Mouse (Mus musculus) neural tube, embryonic 12.5 days (tissue): ENCODE results near the gene Adgrl3. TPM values are rescaled to one million over a fixed set of nuclear protein-coding genes. Genes with fewer than 3 reads are reported as not detected.

Source experiments
- ATAC-seq: fragments of 200-750 bp; cut with Nextera tagmentation; 2 replicates; pipeline ENCODE4 v1.8.0; 2017; ENCODE audit warnings: low read depth, mild to moderate bottlenecking, moderate TSS enrichment, moderate library complexity; ENCODE audit not compliant: low FRiP score
- H3K27ac ChIP-seq: fragments of 300-500 bp; sonication (generic); 2 replicates; pipeline ENCODE4 v1.5.1; 2016
- H3K27me3 ChIP-seq: fragments of 300-500 bp; sonication (generic); replicated peaks from 2 replicates; pipeline ENCODE4 v1.6.1; 2016; ENCODE audit warnings: mild to moderate bottlenecking
- H3K36me3 ChIP-seq: fragments of 300-500 bp; sonication (generic); 2 replicates; pipeline ENCODE4 v1.6.1; 2016; ENCODE audit warnings: mild to moderate bottlenecking
- H3K4me1 ChIP-seq: fragments of 300-500 bp; sonication (generic); 2 replicates; pipeline ENCODE4 v1.6.1; 2016
- H3K4me2 ChIP-seq: fragments of 300-500 bp; sonication (generic); replicated peaks from 2 replicates; pipeline ENCODE4 v1.6.1; 2016; ENCODE audit warnings: mild to moderate bottlenecking
- H3K4me3 ChIP-seq: fragments of 300-500 bp; sonication (generic); 2 replicates; pipeline ENCODE4 v1.5.1; 2016
- H3K9ac ChIP-seq: fragments of 300-500 bp; sonication (generic); 2 replicates; pipeline ENCODE4 v1.6.1; 2016; ENCODE audit warnings: mild to moderate bottlenecking
- H3K9me3 ChIP-seq: fragments of 300-500 bp; sonication (generic); 2 replicates; pipeline ENCODE4 v1.6.1; 2016; ENCODE audit warnings: mild to moderate bottlenecking
- WGBS: fragments of 180-500 bp; shearing (Covaris S2); methylation state at CpG from one replicate; pipeline ENCODE4 v1.1.7; 2016; 5-methylcytosine and 5-hydroxymethylcytosine counted together
- polyA plus RNA-seq: library from polyadenylated mRNA; unstranded; fragments of >200 nt; fragmentation: Nextera tagmentation; extraction: Ambion mirVana; gene quantifications from 2 replicates; pipeline ENCODE4 v1.2.1, GENCODE M21; 2016

The Adgrl3 gene
- polyA plus RNA-seq, 1 experiment from 2014 or later: 38.2 TPM

GRCm38 (mm10) chr5:81279246-81279645 is 259.3 kb downstream of the Adgrl3 start:
- no peaks in the 10 kb centered on the region for H3K27me3 ChIP-seq

GRCm38 (mm10) chr5:81285643-81286042 is 265.7 kb downstream of the Adgrl3 start:
- Histone ChIP-seq H3K4me2 (no peak overlapping the region), H3K36me3 (no peaks in the 10 kb centered on the region), H3K9ac (no peak overlapping the region), H3K27me3 (no peaks in the 10 kb centered on the region), H3K9me3 (no peaks in the 10 kb centered on the region), H3K4me1 (no peaks in the 10 kb centered on the region), H3K27ac (no peak overlapping the region), H3K4me3 (no peak overlapping the region)
- WGBS: 30% methylated on average over 1 of the region's 1 CpGs
- ATAC-seq: peak; percentile 50; the same call in 1 of the 2 replicates

More at GRCm38 (mm10) chr5:81279246-81279645, 259.3 kb downstream of the Adgrl3 start:
- no peak overlapping the region for H3K9ac ChIP-seq
- ATAC-seq: no peak
- no peak overlapping the region for H3K4me3 ChIP-seq
- no peaks in the 10 kb centered on the region for H3K4me1 ChIP-seq
- 74% methylated on average over 2 of the region's 2 CpGs for WGBS
- no peak overlapping the region for H3K27ac ChIP-seq
- H3K9me3 ChIP-seq: no peaks in the 10 kb centered on the region
- H3K4me2 ChIP-seq: no peak overlapping the region
- H3K36me3 ChIP-seq: no peaks in the 10 kb centered on the region

- no peaks in the 10 kb centered on the region for H3K27me3 ChIP-seq
- H3K27ac ChIP-seq: no peak overlapping the region
- H3K9ac ChIP-seq: no peak overlapping the region
- H3K36me3 ChIP-seq: no peaks in the 10 kb centered on the region
- no peaks in the 10 kb centered on the region for H3K4me1 ChIP-seq
- no peak overlapping the region for H3K4me2 ChIP-seq
- no peak for ATAC-seq
- no peak overlapping the region for H3K4me3 ChIP-seq
- H3K9me3 ChIP-seq: no peaks in the 10 kb centered on the region
These were observed 281.9 kb downstream of the Adgrl3 start for GRCm38 (mm10) chr5:81301874-81302273.

- H3K9me3 ChIP-seq: no peaks in the 10 kb centered on the region
- no peaks in the 10 kb centered on the region for H3K36me3 ChIP-seq
- H3K4me1 ChIP-seq: no peaks in the 10 kb centered on the region
- H3K27me3 ChIP-seq: no peaks in the 10 kb centered on the region
- H3K9ac ChIP-seq: no peak overlapping the region
- 98% methylated on average over 3 of the region's 3 CpGs for WGBS
- no peak overlapping the region for H3K4me2 ChIP-seq
- H3K4me3 ChIP-seq: no peak overlapping the region
- no peak overlapping the region for H3K27ac ChIP-seq
- ATAC-seq: no peak
These were observed 297.6 kb downstream of the Adgrl3 start for GRCm38 (mm10) chr5:81317406-81318112.

- Histone ChIP-seq H3K27ac (no peak overlapping the region), H3K27me3 (no peaks in the 10 kb centered on the region), H3K9ac (no peak overlapping the region), H3K4me3 (no peak overlapping the region), H3K4me2 (no peak overlapping the region), H3K4me1 (no peaks in the 10 kb centered on the region), H3K36me3 (no peaks in the 10 kb centered on the region), H3K9me3 (no peaks in the 10 kb centered on the region)
- 92% methylated on average over 2 of the region's 2 CpGs for WGBS
- ATAC-seq: no peak
These were observed 301.5 kb downstream of the Adgrl3 start for GRCm38 (mm10) chr5:81321276-81321934.

GRCm38 (mm10) chr5:81322064-81322463 is 302.1 kb downstream of the Adgrl3 start:
- Histone ChIP-seq H3K27ac (no peak overlapping the region), H3K36me3 (no peaks in the 10 kb centered on the region), H3K27me3 (no peaks in the 10 kb centered on the region), H3K4me2 (no peak overlapping the region), H3K9ac (no peak overlapping the region), H3K9me3 (no peaks in the 10 kb centered on the region), H3K4me3 (no peak overlapping the region), H3K4me1 (no peaks in the 10 kb centered on the region)
- ATAC-seq: no peak
- WGBS: 92% methylated on average over 4 of the region's 4 CpGs

GRCm38 (mm10) chr5:81326916-81327315 is 307.0 kb downstream of the Adgrl3 start:
- no peaks in the 10 kb centered on the region for H3K27me3 ChIP-seq
- no peaks in the 10 kb centered on the region for H3K36me3 ChIP-seq
- no peak overlapping the region for H3K4me2 ChIP-seq
- no peak for ATAC-seq
- no peak overlapping the region for H3K4me3 ChIP-seq
- WGBS: 84% methylated on average over 4 of the region's 4 CpGs
- H3K9ac ChIP-seq: no peak overlapping the region
- H3K9me3 ChIP-seq: no peaks in the 10 kb centered on the region
- H3K27ac ChIP-seq: no peak overlapping the region
- H3K4me1 ChIP-seq: peaks cover 5% of the 10 kb centered on the region; the same call in 1 of the 2 replicates

- Histone ChIP-seq H3K4me1 (peaks cover 5% of the 10 kb centered on the region; the same call in 1 of the 2 replicates), H3K9ac (no peak overlapping the region), H3K4me2 (no peak overlapping the region), H3K36me3 (no peaks in the 10 kb centered on the region), H3K4me3 (no peak overlapping the region), H3K9me3 (no peaks in the 10 kb centered on the region), H3K27me3 (no peaks in the 10 kb centered on the region), H3K27ac (no peak overlapping the region)
- ATAC-seq: no peak
- 93% methylated on average over 1 of the region's 1 CpGs for WGBS
These were observed 307.5 kb downstream of the Adgrl3 start for GRCm38 (mm10) chr5:81327392-81327791.

- no peaks in the 10 kb centered on the region for H3K36me3 ChIP-seq
- no peaks in the 10 kb centered on the region for H3K9me3 ChIP-seq
- H3K4me1 ChIP-seq: peaks cover 5% of the 10 kb centered on the region; the same call in 1 of the 2 replicates
- no peak for ATAC-seq
- no peak overlapping the region for H3K27ac ChIP-seq
- H3K4me3 ChIP-seq: no peak overlapping the region
- H3K27me3 ChIP-seq: no peaks in the 10 kb centered on the region
- H3K4me2 ChIP-seq: peak overlapping the region; percentile 43
- H3K9ac ChIP-seq: no peak overlapping the region
- WGBS: 22% methylated on average over 18 of the region's 18 CpGs
These were observed 309.6 kb downstream of the Adgrl3 start for GRCm38 (mm10) chr5:81329571-81329971.

- H3K4me1 ChIP-seq: no peaks in the 10 kb centered on the region
- no peak for ATAC-seq
- H3K36me3 ChIP-seq: no peaks in the 10 kb centered on the region
- H3K27me3 ChIP-seq: no peaks in the 10 kb centered on the region
- no peak overlapping the region for H3K9ac ChIP-seq
- H3K9me3 ChIP-seq: no peaks in the 10 kb centered on the region
- H3K27ac ChIP-seq: no peak overlapping the region
- H3K4me3 ChIP-seq: no peak overlapping the region
- 16% methylated on average over 1 of the region's 1 CpGs for WGBS
- no peak overlapping the region for H3K4me2 ChIP-seq
These were observed 324.4 kb downstream of the Adgrl3 start for GRCm38 (mm10) chr5:81344330-81344729.

GRCm38 (mm10) chr5:81345096-81345435 is 325.1 kb downstream of the Adgrl3 start:
- no peak overlapping the region for H3K27ac ChIP-seq
- no peak for ATAC-seq
- no peak overlapping the region for H3K4me3 ChIP-seq
- H3K36me3 ChIP-seq: no peaks in the 10 kb centered on the region
- 55% methylated on average over 3 of the region's 3 CpGs for WGBS
- H3K9me3 ChIP-seq: no peaks in the 10 kb centered on the region
- no peaks in the 10 kb centered on the region for H3K27me3 ChIP-seq
- H3K4me2 ChIP-seq: no peak overlapping the region
- no peaks in the 10 kb centered on the region for H3K4me1 ChIP-seq
- no peak overlapping the region for H3K9ac ChIP-seq

- Histone ChIP-seq H3K4me2 (no peak overlapping the region), H3K27me3 (no peaks in the 10 kb centered on the region), H3K4me1 (no peaks in the 10 kb centered on the region), H3K27ac (no peak overlapping the region), H3K9ac (no peak overlapping the region), H3K9me3 (no peaks in the 10 kb centered on the region), H3K4me3 (no peak overlapping the region), H3K36me3 (no peaks in the 10 kb centered on the region)
- WGBS: 66% methylated on average over 9 of the region's 9 CpGs
- no peak for ATAC-seq
These were observed 325.6 kb downstream of the Adgrl3 start for GRCm38 (mm10) chr5:81345436-81346131.
